Mouse (Mus musculus) right cerebral cortex, adult 18-20 months (tissue): ENCODE measurements around the gene Mov10.
"Not testable (repeated sequence)": the region's sequence is repeated elsewhere in the genome, so short reads cannot be mapped to it uniquely, and the experiment has no call there.

Experiments used
- DNase-seq: peaks from one replicate; pipeline ENCODE4 v3.0.0; 2022; ENCODE audit warnings: mixed read lengths

Gene Mov10

GRCm38 (mm10) chr3:104817991-104818748 is at the start of gene Mov10:
Gene Mov10 (minus strand): TSS chr3:104818563.
- DNase-seq, result peak; percentile 19

GRCm38 (mm10) chr3:104866674-104867073 is 48.3 kb upstream of the Mov10 start:
- not testable (repeated sequence) for DNase-seq

- DNase-seq, result no peak
Measured at GRCm38 (mm10) chr3:104865341-104865788, 47.0 kb upstream of the Mov10 start.

GRCm38 (mm10) chr3:104864651-104865340 is 46.4 kb upstream of the Mov10 start:
- peak; percentile 92 for DNase-seq

- DNase-seq, result peak; percentile 93
Measured at GRCm38 (mm10) chr3:104863786-104864650, 45.7 kb upstream of the Mov10 start, which contains the start of the genes St7l and Capza1. Gene St7l (plus strand): TSS chr3:104864005. Gene Capza1 (minus strand): TSS chr3:104864505.

GRCm38 (mm10) chr3:104858560-104858959 is 40.2 kb upstream of the Mov10 start:
- DNase-seq, result no peak

GRCm38 (mm10) chr3:104856106-104856505 is 37.7 kb upstream of the Mov10 start:
- no peak for DNase-seq

GRCm38 (mm10) chr3:104854866-104855265 is 36.5 kb upstream of the Mov10 start:
- DNase-seq, result no peak

GRCm38 (mm10) chr3:104854465-104854864 is 36.1 kb upstream of the Mov10 start:
- DNase-seq, result no peak

GRCm38 (mm10) chr3:104846601-104847000 is 28.2 kb upstream of the Mov10 start:
- DNase-seq, result no peak

- no peak for DNase-seq
Measured at GRCm38 (mm10) chr3:104841049-104841448, 22.7 kb upstream of the Mov10 start.

- no peak for DNase-seq
Measured at GRCm38 (mm10) chr3:104835797-104836196, 17.4 kb upstream of the Mov10 start.

GRCm38 (mm10) chr3:104822413-104822812 is 4.0 kb upstream of the Mov10 start:
- DNase-seq, result no peak

- no peak for DNase-seq
Measured at GRCm38 (mm10) chr3:104820426-104820825, 2.1 kb upstream of the Mov10 start.

GRCm38 (mm10) chr3:104818749-104819134 is 379 bp upstream of the Mov10 start:
- DNase-seq, result no peak

- peak; percentile 47 for DNase-seq
Measured at GRCm38 (mm10) chr3:104817481-104817990, 827 bp downstream of the Mov10 start.

- DNase-seq, result no peak
Measured at GRCm38 (mm10) chr3:104816130-104816529, 2.2 kb downstream of the Mov10 start.

GRCm38 (mm10) chr3:104815346-104815745 is 3.0 kb downstream of the Mov10 start:
- no peak for DNase-seq

GRCm38 (mm10) chr3:104814746-104815145 is 3.6 kb downstream of the Mov10 start:
- no peak for DNase-seq

GRCm38 (mm10) chr3:104813227-104813626 is 5.1 kb downstream of the Mov10 start:
- DNase-seq, result not testable (repeated sequence)

GRCm38 (mm10) chr3:104812254-104812653 is 6.1 kb downstream of the Mov10 start:
- DNase-seq, result no peak

GRCm38 (mm10) chr3:104811752-104812151 is 6.6 kb downstream of the Mov10 start:
- DNase-seq, result no peak

- DNase-seq, result no peak
Measured at GRCm38 (mm10) chr3:104805539-104805938, 12.8 kb downstream of the Mov10 start.
